Mouse (Mus musculus) cerebellum, adult 8-10 months (tissue): ENCODE data around the gene Drd2.

Experiments used
- DNase-seq: peaks from one replicate; pipeline ENCODE4 v3.0.0; 2022

Gene Drd2

GRCm38 (mm10) chr9:49456136-49456535 is 115.7 kb downstream of the Drd2 start:
- no peak for DNase-seq
